Mouse (Mus musculus) liver, adult 2 months (tissue): ENCODE measurements around the gene R3hdm2. TPM values are rescaled to one million over a fixed set of nuclear protein-coding genes. Genes with fewer than 3 reads are reported as not detected.
A peak's percentile ranks its signal among the peaks of the same experiment; 100 is the strongest.

Experiments used
- DNase-seq: peaks from one replicate; pipeline ENCODE4 v3.0.0-alpha.2; 2011; ENCODE audit warnings: low read depth, low spot score; ENCODE audit errors: extremely low read depth
- H3K27ac ChIP-seq: fragments of 200-500 bp; replicated peaks from 2 replicates; pipeline ENCODE4 v1.5.1; 2012; ENCODE audit warnings: low read depth, mild to moderate bottlenecking, control low read depth, inconsistent platforms, low read length; ENCODE audit not compliant: insufficient read depth
- H3K27me3 ChIP-seq: fragments of 200-500 bp; 2 replicates; pipeline ENCODE4 v1.6.1; 2012; ENCODE audit warnings: mild to moderate bottlenecking, moderate library complexity, low read length, inconsistent platforms; ENCODE audit not compliant: control insufficient read depth, insufficient read depth
- H3K36me3 ChIP-seq: fragments of 200-500 bp; 2 replicates; pipeline ENCODE4 v1.6.1; 2012; ENCODE audit warnings: low read length, inconsistent platforms; ENCODE audit not compliant: control insufficient read depth, insufficient read depth
- H3K4me1 ChIP-seq: fragments of 200-500 bp; 2 replicates; pipeline ENCODE4 v1.6.1; 2011; ENCODE audit warnings: low read length; ENCODE audit not compliant: control insufficient read depth, insufficient read depth
- H3K4me3 ChIP-seq: fragments of 200-500 bp; 2 replicates; pipeline ENCODE4 v1.5.1; 2011; ENCODE audit warnings: low read depth, mild to moderate bottlenecking, control low read depth, low read length, moderate library complexity; ENCODE audit not compliant: insufficient read depth
- H3K79me2 ChIP-seq: fragments of 200-500 bp; 2 replicates; pipeline ENCODE4 v1.6.1; 2012; ENCODE audit warnings: inconsistent platforms, mild to moderate bottlenecking, low read length, moderate library complexity; ENCODE audit not compliant: control insufficient read depth, insufficient read depth
- H3K9ac ChIP-seq: fragments of 200-500 bp; 2 replicates; pipeline ENCODE4 v1.6.1; 2012; ENCODE audit warnings: low read depth, mild to moderate bottlenecking, control low read depth, inconsistent platforms, low read length
- CTCF ChIP-seq: fragments of 200-500 bp; IDR thresholded peaks from 2 replicates; pipeline ENCODE4 v1.5.1; 2011; ENCODE audit warnings: low read depth, low read length, control low read depth
- POLR2A ChIP-seq: fragments of 200-500 bp; IDR thresholded peaks from 2 replicates; pipeline ENCODE4 v1.6.1; 2011; ENCODE audit warnings: low read length, control low read depth; ENCODE audit not compliant: insufficient read depth; ENCODE audit errors: extremely low read depth
- WGBS: fragments of 180-500 bp; shearing (Covaris S2); methylation state at CpG from one replicate; pipeline ENCODE4 v1.1.7; 2018; 5-methylcytosine and 5-hydroxymethylcytosine counted together
- polyA plus RNA-seq: library from polyadenylated mRNA; depleted of rRNA; stranded (reverse); fragments of >200 nt; gene quantifications from 2 replicates; pipeline ENCODE4 v1.2.3, GENCODE M21; 2012
- total RNA-seq: library from RNA; depleted of rRNA; stranded (reverse); fragments of >200 nt; gene quantifications from 2 replicates; pipeline ENCODE4 v1.2.3, GENCODE M21; 2014

R3hdm2 gene
- total and polyA plus RNA-seq, 2 experiments = 15.8 to 66.9 TPM

DNA sequence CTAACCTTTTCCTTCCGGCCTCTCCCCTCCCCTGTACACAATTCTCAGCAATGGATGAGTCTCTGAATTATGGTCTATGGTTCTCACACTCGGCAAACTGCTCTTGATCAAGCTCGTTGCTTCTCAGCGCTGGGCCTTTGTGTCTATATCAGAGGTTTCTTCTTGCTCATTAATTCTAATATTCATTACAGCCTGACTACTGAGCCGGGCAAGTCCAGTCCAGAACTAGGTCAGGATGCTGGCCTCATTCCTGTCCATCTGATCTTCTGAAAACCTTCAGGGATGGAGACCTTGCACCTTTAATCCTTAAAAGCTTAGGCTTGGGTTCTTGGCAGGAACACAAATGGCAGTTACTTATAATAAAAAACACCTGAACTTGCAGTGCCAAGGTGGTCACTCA is 119.4 kb downstream of the R3hdm2 start:
- DNase-seq = no peak
- WGBS = 93% methylated on average over 5 of the region's 5 CpGs
- H3K4me3 ChIP-seq = no peak overlapping the region
- TF ChIP-seq CTCF (no peak), POLR2A (no peak)
- H3K4me1 ChIP-seq = no peaks in the 10 kb centered on the region
- H3K9ac ChIP-seq = no peak overlapping the region
- no peaks in the 10 kb centered on the region for H3K27me3 ChIP-seq
- H3K36me3 ChIP-seq = peaks cover 18% of the 10 kb centered on the region
- H3K79me2 ChIP-seq = no peaks in the 10 kb centered on the region
- no peak overlapping the region for H3K27ac ChIP-seq

DNA sequence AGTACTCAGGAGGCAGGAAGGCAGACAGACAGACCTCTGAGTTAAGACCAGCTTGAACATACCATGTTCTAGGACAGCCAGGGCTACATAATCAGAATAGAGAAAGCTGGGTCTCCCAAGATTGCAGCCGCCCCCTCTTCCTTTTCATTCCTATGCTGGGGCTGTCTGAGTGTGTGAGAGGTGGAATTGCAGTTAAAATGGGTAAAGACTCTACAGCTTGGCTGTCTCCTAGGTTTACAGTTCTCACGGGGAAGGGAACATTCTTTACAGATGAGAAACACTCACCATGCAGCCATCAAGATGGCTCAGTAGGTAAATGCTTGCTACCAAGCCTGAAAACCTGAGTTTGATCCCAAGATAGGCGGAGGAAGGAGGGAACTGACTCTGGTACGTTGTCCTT is 119.9 kb downstream of the R3hdm2 start:
- Histone ChIP-seq H3K79me2 (no peaks in the 10 kb centered on the region), H3K27me3 (no peaks in the 10 kb centered on the region), H3K9ac (no peak overlapping the region), H3K4me1 (no peaks in the 10 kb centered on the region), H3K27ac (no peak overlapping the region), H3K4me3 (no peak overlapping the region), H3K36me3 (peaks cover 18% of the 10 kb centered on the region)
- no peak for DNase-seq
- 95% methylated on average over 4 of the region's 4 CpGs for WGBS
- no peak for TF ChIP-seq POLR2A
- TF ChIP-seq CTCF = no peak

DNA sequence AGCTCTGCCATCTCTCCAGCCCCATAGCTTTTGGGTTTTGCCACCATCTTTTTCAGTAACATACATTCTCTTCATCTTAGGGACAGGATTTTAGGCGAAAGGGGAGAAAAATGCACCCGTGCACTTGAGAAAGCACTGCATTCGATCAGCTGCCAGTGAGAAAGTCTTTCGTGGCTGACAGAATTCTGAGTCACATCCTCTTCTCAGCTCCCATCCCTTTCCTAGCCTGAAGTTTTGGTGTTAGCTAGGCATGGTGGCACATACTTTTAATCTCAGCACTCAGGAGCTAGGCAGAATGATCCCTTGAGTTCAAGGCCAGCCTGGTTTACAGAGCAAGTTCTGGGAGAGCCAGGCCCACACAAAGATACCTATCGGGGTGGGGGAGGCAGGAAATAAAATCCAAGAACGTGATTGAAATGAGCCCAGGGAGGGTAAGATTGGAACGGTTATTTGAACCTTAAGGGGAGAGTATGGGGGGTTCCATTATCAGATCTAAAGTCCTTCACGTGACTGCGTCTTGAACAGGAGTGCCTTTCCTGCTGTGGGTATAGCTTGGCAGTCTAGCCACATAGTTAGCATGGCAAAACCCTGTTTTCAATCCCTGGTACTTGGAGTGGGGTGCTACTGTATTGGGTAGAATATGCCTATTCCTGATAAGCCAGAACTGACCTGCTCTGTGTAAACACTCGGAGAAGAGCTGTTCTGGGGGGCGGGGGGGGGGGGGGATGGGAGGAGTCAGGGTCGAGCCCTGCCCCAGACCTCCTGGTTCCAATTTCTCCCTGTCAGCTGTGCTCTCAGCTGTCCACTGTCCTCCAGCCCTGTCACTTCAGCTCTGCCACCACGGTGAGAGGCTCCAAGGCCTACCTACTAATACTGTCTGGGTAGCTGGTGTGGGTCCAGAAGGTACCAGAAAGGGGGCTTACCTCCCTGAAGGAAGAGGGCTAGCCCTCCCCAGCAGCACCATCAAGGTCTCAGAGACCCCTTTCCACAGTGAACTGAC is 121.1 kb downstream of the R3hdm2 start, which contains the start of gene Stac3:
TSS of gene Stac3 (plus strand) at position 793 of the 1,000 bp plus-strand sequence.
- Histone ChIP-seq H3K36me3 (peaks cover 14% of the 10 kb centered on the region), H3K27ac (no peak within 1 kb of the TSS), H3K27me3 (no peaks in the 10 kb centered on the region), H3K4me1 (no peaks in the 10 kb centered on the region), H3K9ac (no peak within 1 kb of the TSS), H3K4me3 (no peak within 1 kb of the TSS), H3K79me2 (no peaks in the 10 kb centered on the region)
- WGBS = 71% methylated on average over 13 of the region's 13 CpGs
- DNase-seq = no peak
- TF ChIP-seq CTCF (no peak), POLR2A (no peak)

- no peaks in the 10 kb centered on the region for H3K79me2 ChIP-seq
- no peak overlapping the region for H3K9ac ChIP-seq
- H3K4me3 ChIP-seq = no peak overlapping the region
- H3K27ac ChIP-seq = no peak overlapping the region
- H3K36me3 ChIP-seq = no peaks in the 10 kb centered on the region
- TF ChIP-seq CTCF (peak; percentile 69), POLR2A (no peak)
- peaks cover 7% of the 10 kb centered on the region; the same call in 1 of the 2 replicates for H3K4me1 ChIP-seq
- H3K27me3 ChIP-seq = peaks cover 2% of the 10 kb centered on the region; the same call in 1 of the 2 replicates
- DNase-seq = peak; percentile 22
- WGBS = 44% methylated on average over 15 of the region's 15 CpGs
Observed at GRCm38 (mm10) chr10:127508239-127508638, 128.1 kb downstream of the R3hdm2 start.

DNA sequence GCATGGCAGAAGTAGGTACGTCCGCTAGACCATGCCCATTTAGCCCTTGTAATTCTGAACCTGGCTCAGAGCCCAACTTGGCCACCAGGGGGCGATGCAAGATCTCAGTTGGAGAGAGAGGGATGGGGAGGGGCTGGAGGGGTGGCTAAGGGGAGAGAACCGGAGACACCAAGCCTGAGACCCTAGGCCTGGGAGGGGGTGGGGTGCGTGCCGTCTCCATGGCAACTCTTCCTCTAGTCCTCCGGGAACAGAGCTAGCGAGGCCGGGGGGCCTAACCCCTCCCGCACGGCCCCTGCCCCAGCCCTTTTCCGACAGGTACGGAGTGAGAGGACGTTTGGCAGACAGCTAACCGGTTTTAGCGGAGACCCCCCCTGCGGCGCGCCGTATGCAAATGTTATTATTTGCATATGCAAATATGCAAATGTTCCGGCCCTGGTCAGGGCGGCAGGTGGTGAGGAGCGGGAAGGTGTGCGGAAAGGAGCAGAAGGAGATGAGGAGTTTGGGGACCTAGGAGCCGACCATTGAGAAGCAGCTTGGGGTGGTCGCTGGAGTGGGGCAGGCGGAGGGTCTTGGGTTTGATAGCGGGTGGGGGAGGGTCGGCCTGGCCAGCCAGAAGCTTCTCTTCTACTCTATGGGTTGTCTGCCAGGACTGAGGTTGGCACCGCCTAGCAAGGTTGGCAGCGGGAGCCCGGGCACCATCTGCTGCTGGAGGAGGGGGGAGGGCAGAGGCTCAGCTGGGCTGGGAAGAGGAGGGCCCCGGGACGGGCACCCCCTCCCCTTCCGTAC is 129.1 kb downstream of the R3hdm2 start:
- H3K4me3 ChIP-seq = peak overlapping the region; percentile 9; the same call in 1 of the 2 replicates
- H3K27me3 ChIP-seq = peaks cover 2% of the 10 kb centered on the region; the same call in 1 of the 2 replicates
- H3K9ac ChIP-seq = 0 out of 2 replicates have a peak overlapping the region, but pooled peaks have one; percentile 5
- TF ChIP-seq CTCF (peak; percentile 86), POLR2A (no peak)
- peak; percentile 45 for DNase-seq
- peaks cover 7% of the 10 kb centered on the region; the same call in 1 of the 2 replicates for H3K4me1 ChIP-seq
- H3K27ac ChIP-seq = no peak overlapping the region
- WGBS = 4% methylated on average over 35 of the region's 35 CpGs
- no peaks in the 10 kb centered on the region for H3K79me2 ChIP-seq
- H3K36me3 ChIP-seq = no peaks in the 10 kb centered on the region
